Mouse (Mus musculus): ENCODE data around the gene Zyg11b.

Zyg11b gene

GRCm38 (mm10) chr4:108196277-108196855, 104.5 kb downstream of the Zyg11b start:
- in situ Hi-C loops (cut with MboI, MseI) = no loop called here

DNA sequence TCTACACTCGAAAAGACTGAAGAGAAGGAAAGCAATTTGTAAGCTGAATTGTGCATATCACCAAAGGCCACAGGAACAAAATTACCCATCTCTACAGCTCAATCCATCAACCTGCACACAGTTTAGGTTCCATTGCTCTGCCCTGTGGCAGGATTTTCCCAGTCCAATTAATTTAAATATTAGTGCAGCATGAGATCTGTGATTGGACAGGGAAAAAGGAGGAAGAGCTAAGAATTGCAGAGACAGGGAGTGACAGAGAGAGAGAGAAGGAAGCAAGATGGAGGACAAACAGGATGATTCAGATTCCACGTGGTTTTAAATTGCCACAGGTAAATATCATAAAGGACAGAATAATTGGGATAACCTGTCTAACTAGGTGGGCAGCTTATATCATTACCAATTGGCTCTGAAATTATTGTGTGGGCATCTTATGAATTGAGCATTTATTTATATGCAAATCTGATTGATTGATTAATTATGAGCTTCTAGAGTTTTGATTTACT, 108.0 kb downstream of the Zyg11b start:
- in situ Hi-C loops (cut with MboI, MseI) = no loop called here

DNA sequence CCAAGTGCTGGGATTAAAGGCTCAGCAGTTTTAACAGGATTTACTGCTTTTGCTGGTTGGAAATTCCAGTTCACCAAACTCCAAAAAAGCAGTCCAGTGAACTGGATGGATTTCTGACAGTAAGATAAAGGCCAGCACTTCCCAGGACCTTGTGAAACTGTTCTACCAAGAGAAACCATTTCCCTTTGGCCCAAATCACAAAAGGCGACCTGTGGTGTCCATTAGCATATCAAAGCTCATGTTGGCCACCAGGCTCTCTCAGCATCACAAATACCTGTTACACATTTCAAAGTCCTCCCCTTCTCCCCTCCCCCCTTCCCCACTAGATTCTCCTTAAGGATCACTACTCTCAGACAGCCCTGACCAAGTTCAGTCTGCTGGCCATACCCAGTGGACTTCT, 118.6 kb downstream of the Zyg11b start:
- in situ Hi-C loops (cut with MboI, MseI) = no loop called here

Measured in regulatory T cell (primary cell).